Mouse (Mus musculus): ENCODE data around the gene Selplg.

The Selplg gene

DNA sequence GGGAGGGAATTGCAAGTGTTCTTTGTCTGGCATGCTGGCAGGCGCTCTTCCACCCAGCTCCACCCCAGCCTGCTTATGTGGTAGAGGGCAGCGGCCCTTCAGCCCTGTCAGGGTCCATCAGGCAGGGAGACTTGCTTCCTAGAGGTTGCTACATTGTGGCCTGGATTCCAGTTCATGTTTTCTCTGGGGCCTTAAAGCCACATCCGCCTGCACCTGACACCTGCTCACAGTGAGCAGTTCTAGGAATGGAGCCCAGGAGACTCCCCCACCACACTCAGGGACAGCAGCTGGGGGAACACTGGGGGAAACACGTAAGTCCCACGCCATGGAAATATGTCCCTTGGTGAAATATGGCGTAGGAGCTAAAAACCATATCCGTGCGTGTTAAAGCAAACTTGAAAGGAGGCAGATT, at the start of gene Selplg:
Selplg (minus strand) TSS at position 155 of the 412 bp plus-strand sequence.
- TF ChIP-seq GATA4 (IDR thresholded peaks at IDR 0.05; ENCODE audit: insufficient replicate concordance, low read length) = no peak

- TF ChIP-seq GATA4 (IDR thresholded peaks at IDR 0.05; ENCODE audit: insufficient replicate concordance, low read length) = no peak
Measured at GRCm38 (mm10) chr5:113881136-113881535, 48.7 kb upstream of the Selplg start.

DNA sequence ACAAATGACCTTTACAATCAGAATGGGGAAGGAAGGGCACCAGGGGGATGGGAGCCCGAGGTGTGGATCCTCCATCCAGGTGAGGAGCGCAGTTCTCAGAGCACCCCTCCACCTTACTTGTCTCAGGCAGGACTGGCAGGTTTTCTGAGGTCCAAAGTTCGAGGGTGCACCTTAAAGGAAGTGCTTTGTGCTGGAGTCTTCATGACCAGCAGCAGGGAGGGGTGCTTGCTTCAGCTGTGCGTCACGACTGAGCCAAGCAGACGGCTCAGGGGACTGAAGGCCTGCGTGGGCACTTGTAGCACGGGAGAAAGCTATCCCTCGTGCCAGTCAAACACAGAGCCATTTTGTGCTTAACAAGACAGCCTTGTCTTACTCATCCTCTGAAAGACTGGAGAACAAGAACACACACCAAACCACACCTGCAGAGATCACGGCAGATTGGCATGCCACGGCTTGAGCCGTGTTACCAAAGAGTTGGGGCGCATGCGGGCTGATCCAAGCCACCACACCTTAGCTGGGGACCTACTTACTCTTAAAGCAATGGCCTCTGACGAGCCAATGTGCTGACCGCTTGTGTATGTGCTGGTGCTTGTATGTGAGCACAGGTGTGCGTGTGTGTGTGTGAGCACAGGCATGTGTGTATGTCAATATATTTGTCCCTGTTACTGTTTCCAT, 46.6 kb upstream of the Selplg start:
- no peak for TF ChIP-seq GATA4 (IDR thresholded peaks at IDR 0.05; ENCODE audit: insufficient replicate concordance, low read length)

GRCm38 (mm10) chr5:113877565-113877964, 45.1 kb upstream of the Selplg start:
- TF ChIP-seq GATA4 (IDR thresholded peaks at IDR 0.05; ENCODE audit: insufficient replicate concordance, low read length) = no peak

DNA sequence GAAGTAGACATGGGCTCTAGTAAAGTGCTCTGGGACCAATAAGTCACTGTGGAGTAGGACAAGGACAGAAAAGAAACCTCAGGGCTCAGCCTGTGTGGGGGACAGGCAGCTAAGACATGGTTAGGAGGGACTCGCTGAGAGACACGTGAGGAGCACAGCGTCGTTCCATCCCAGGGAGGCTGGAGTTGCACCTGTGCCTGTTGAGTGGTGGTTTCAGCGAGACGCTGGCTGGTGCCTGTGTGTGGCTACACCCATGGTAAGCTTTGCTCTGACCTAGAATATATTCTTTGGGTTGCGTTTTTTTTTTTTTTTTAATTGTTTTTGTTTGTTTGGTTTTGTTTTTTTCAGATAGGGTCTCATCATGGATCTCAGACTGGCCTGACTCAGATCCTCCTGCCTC, 43.7 kb upstream of the Selplg start:
- TF ChIP-seq GATA4 (IDR thresholded peaks at IDR 0.05; ENCODE audit: insufficient replicate concordance, low read length) = no peak

DNA sequence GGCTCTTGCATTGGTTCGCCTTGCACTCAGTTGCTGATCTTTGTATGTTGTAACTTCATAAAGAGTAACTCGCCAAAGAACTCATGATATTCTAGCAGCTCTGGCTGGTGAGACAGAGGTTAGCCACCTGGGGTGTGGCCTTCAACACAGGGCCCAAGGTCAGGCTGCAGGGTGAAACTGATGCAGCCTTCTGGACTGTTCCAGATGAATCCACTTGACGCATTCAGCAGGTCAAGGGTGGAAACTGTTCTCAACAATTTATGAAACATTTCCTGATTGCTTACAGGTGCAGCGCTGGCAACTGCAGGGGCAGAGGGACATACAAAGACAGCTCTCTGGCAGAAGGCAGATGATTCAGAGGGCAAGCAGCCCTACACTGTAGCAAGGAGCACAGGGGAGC, 43.2 kb upstream of the Selplg start:
- no peak for TF ChIP-seq GATA4 (IDR thresholded peaks at IDR 0.05; ENCODE audit: insufficient replicate concordance, low read length)

DNA sequence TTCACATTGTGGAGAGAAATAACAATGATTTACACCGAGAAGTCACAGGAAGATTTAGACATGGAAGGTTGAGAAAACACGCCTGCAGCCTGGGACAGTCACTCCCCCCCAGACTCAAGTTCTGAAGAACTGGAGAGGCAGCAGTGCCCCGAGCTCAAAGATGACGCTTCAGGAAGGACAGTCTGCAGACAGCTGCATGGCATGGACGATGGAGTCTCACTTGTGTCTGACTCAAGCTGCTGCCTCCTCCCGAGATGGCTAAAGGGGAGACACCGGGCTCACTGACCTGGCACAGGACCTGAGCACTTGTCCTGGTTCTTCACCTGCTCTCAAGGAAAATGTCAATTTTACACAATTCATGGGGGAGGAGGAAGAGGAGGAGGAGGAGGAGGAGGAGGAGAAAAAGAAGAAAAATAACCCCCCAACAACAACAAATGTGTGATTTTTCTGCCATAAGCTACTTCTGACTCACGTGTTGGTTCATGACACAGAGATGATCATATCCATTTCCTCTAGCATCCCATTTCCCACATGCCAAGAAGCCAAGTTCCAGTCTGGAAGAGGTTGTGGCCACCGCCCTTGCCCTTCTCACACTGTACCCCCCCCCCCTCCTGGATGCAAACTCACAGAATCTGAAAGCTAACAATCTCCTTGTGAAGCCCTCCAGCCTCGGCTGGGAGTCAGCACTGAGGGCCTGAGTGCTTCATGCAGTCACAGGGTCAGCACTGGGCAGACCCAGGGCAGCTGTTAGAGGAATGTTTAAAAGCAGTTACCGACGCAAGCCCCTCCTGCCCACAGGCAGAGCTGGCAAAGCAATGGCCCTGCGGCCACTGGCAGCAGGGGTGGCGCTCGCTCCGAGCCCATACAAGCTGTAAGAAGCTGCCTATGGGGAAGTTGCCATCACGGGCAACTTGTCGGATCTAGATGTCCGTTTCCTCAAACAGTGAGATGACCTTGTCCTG, 41.9 kb upstream of the Selplg start:
- TF ChIP-seq GATA4 (IDR thresholded peaks at IDR 0.05; ENCODE audit: insufficient replicate concordance, low read length) = no peak

DNA sequence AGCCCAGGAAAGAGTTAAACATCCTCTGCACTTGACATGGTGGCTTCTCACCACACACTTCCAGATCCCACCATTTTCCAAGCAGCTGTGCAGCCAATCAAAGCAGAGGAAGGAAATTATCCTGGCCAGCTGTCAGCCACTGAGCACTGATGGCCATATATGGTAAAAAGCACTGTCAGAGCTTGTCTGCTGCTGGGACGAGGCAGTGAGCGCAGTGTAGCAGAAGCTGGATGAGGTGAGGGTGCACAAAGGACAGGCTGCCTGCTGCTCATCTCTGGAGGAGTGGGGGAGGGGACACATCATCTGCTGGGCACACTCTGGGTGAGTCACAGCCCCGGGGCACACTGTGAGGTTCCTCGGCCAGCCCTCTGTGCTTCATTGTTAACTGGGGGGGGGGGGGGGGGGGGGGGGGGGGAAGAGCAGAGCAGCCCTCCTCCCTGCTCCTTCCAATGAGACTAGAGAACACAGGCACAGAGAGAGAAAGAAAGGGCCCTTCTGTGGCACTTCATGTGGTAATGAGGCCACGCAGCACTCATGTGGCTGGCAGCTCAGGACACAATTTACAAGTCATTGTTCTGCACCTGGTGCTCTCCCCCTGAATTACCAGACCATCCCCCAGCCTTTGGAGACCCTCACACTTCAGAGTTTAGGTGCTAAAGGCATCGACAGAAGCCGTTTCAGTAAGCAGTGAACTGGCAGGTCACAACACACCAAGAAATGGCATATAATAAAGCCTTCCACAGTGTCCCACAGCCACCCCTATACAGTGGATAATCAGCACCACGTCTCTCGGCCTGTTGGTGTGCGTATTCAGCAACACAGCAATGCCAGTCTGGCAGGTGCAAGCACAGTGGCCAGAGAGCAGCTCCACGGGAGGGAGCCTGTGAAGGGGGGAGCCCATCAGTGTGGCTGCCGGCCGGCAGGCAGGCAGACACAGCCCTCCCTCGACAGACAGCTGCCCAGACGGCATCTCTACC, 40.8 kb upstream of the Selplg start:
- no peak for TF ChIP-seq GATA4 (IDR thresholded peaks at IDR 0.05; ENCODE audit: insufficient replicate concordance, low read length)

GRCm38 (mm10) chr5:113871903-113872548, 39.6 kb upstream of the Selplg start:
- TF ChIP-seq GATA4 (IDR thresholded peaks at IDR 0.05; ENCODE audit: insufficient replicate concordance, low read length) = no peak

DNA sequence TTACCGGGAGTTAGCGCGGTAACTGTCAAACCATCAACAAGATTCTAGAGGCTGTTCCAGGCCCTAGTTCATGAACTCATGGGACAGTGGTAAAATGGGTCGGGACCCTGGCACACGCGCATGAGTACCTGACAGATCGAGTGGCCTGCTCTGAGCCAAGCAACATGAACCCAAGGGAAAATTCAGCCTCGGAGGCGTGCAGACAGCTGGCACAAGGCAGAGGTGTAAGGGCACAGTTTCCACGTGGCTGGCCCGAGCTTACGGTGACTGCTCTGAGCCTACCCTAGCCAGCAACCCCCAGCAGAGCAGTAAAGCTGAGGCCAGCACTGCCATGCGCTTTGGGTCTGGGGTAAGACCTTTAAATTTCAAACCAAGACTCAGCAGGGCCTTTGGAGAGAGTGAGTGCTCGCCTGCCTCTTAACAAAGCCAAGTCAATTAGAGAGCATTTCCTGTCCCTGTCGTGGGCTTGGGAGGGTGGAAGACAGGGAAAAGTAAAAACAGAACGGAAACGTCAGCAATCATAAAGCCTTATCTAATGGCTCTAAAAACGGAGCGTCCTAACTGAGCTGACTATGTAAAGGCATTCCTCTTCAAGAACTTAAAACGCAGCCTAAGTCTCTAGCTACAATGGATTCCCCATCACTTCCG, 38.1 kb upstream of the Selplg start:
- peak; percentile 81; the same call in 1 of the 2 replicates for TF ChIP-seq GATA4 (IDR thresholded peaks at IDR 0.05; ENCODE audit: insufficient replicate concordance, low read length)

DNA sequence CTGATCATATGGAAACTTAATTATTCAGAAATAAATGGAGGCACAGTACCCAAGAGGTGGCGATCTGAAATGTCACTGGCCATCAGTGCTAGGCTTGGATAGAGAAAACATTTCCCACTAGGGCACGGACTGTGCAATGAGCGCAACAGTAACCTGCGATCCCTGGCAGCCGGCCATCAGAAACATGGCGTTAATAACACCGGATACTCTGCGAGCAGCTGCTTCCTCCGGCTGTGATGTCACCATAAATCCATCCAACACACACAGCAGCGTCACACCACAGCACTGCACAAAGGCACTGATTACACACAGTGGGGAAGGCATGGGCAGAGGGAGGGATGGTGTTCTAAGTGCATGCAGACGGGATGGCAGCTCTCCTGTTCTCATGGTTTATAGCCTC, 36.7 kb upstream of the Selplg start:
- TF ChIP-seq GATA4 (IDR thresholded peaks at IDR 0.05; ENCODE audit: insufficient replicate concordance, low read length) = no peak

DNA sequence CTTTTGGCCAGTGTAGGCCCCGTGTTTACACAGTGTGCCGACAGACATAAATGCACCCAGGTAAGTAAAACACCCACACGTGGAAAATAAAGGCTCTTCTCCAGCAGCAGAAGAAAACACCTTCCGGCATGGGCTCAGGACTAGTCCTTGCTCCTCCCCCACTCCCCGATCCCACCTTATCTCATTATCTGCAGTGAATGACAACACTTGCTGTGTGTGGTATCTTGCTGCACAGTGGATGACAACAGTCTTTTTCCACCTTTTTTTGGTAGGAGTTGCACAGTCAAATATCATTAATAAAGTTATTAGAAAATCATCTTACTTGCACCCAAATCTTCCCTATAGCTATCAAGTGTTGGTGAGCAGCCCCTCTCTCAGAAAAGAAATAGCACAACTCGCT, 32.5 kb upstream of the Selplg start:
- TF ChIP-seq GATA4 (IDR thresholded peaks at IDR 0.05; ENCODE audit: insufficient replicate concordance, low read length) = no peak

DNA sequence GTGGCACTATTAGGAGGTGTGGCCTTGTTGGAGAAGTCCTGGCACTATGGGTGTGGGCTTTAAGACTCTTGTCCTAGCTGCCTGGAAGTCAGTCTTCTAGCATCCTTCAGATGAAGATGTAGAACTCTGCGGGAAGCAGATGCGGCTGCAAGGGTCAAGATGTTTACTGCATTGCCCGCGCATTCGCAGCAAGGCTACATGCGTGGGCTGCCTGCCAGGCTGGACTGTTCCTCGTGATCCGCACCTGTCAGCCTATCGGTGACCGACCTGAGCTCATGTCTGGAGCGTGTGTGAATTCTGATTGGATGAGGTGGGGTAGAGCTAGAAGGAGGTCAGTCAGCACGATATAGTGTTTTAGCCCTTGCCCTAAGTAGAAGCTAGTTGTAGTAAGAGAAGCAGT, 31.6 kb upstream of the Selplg start:
- no peak for TF ChIP-seq GATA4 (IDR thresholded peaks at IDR 0.05; ENCODE audit: insufficient replicate concordance, low read length)

- TF ChIP-seq GATA4 (IDR thresholded peaks at IDR 0.05; ENCODE audit: insufficient replicate concordance, low read length) = no peak
Measured at GRCm38 (mm10) chr5:113862418-113862817, 30.0 kb upstream of the Selplg start.
